Mouse (Mus musculus) MEL (cell line): ENCODE measurements around the gene Ddb1. TPM values are rescaled to one million over a fixed set of nuclear protein-coding genes. Genes with fewer than 3 reads are reported as not detected.

Source experiments
- DNase-seq: peaks from one replicate; pipeline ENCODE4 v3.0.0; 2011; ENCODE audit warnings: low read depth, low spot score
- H3K27ac ChIP-seq: 2 replicates; pipeline ENCODE4 v1.5.1; 2012; ENCODE audit warnings: low read depth, mild to moderate bottlenecking, control low read depth, low read length, moderate library complexity; ENCODE audit not compliant: control insufficient read depth
- H3K27me3 ChIP-seq, 2 experiments: fragments of 150-350 bp in 1 of 2; sonication (generic) in 1 of 2; 2 replicates each; pipeline ENCODE4 v1.6.1; 2012; ENCODE audit warnings: low read length in 2 of 2, mild to moderate bottlenecking in 2 of 2, improper control_type of control experiment in 1 of 2, moderate library complexity in 1 of 2; ENCODE audit not compliant: insufficient read depth in 2 of 2, control insufficient read depth in 1 of 2
- H3K36me3 ChIP-seq, 2 experiments: 2 replicates each; pipeline ENCODE4 v1.6.1; 2012 to 2014; ENCODE audit warnings: low read length in 2 of 2, improper control_type of control experiment in 1 of 2, inconsistent platforms in 1 of 2, mild to moderate bottlenecking in 1 of 2; ENCODE audit not compliant: insufficient read depth in 2 of 2, control insufficient read depth in 1 of 2
- H3K4me1 ChIP-seq, 2 experiments: fragments of 150-350 bp in 1 of 2; sonication (generic) in 1 of 2; 2 replicates each; pipeline ENCODE4 v1.6.1; 2012; ENCODE audit warnings: low read length in 2 of 2, improper control_type of control experiment in 1 of 2, mild to moderate bottlenecking in 1 of 2; ENCODE audit not compliant: insufficient read depth in 2 of 2, control insufficient read depth in 1 of 2
- H3K4me3 ChIP-seq, 2 experiments: fragments of 150-350 bp in 1 of 2; sonication (generic) in 1 of 2; 2 replicates each; pipeline ENCODE4 v1.5.1; 2012; ENCODE audit warnings: low read depth in 2 of 2, low read length in 2 of 2, mild to moderate bottlenecking in 2 of 2, moderate library complexity in 2 of 2, control low read depth in 1 of 2, improper control_type of control experiment in 1 of 2; ENCODE audit not compliant: control insufficient read depth in 1 of 2, insufficient read depth in 1 of 2
- H3K79me2 ChIP-seq: 2 replicates; pipeline ENCODE4 v1.6.1; 2012; ENCODE audit warnings: mild to moderate bottlenecking, low read length, moderate library complexity; ENCODE audit not compliant: control insufficient read depth, poor library complexity, insufficient read depth
- H3K9ac ChIP-seq: 2 replicates; pipeline ENCODE4 v1.6.1; 2012; ENCODE audit warnings: low read depth, mild to moderate bottlenecking, control low read depth, low read length, moderate library complexity; ENCODE audit not compliant: control insufficient read depth, poor library complexity, severe bottlenecking
- H3K9me3 ChIP-seq: fragments of 150-350 bp; sonication (generic); replicated peaks from 2 replicates; pipeline ENCODE4 v1.6.1; 2012; ENCODE audit warnings: mild to moderate bottlenecking, low read length, improper control_type of control experiment, moderate library complexity; ENCODE audit not compliant: insufficient read depth
- BHLHE40 ChIP-seq: IDR thresholded peaks from 2 replicates; pipeline ENCODE4 v1.6.1; 2012; ENCODE audit warnings: low read depth, mild to moderate bottlenecking, inconsistent platforms, low read length, improper control_type of control experiment, borderline replicate concordance
- CHD1 ChIP-seq: IDR thresholded peaks from 2 replicates; pipeline ENCODE4 v1.6.1; 2012; ENCODE audit warnings: low read depth, mild to moderate bottlenecking, inconsistent platforms, low read length, improper control_type of control experiment
- CHD2 ChIP-seq: IDR thresholded peaks from 2 replicates; pipeline ENCODE4 v1.6.1; 2011; ENCODE audit warnings: low read length, improper control_type of control experiment
- CTCF ChIP-seq, 3 experiments: IDR thresholded peaks in 2 of 3; conservative IDR thresholded peaks in 1 of 3; 2 replicates each; pipeline ENCODE4 v1.5.1; 2011 to 2012; ENCODE audit warnings: low read length in 3 of 3, low read depth in 2 of 3, mild to moderate bottlenecking in 2 of 3, improper control_type of control experiment in 1 of 3, inconsistent platforms in 1 of 3, mixed read lengths in 1 of 3, moderate library complexity in 1 of 3; ENCODE audit not compliant: control insufficient read depth in 1 of 3, insufficient read depth in 1 of 3, poor library complexity in 1 of 3, severe bottlenecking in 1 of 3
- E2F4 ChIP-seq: IDR thresholded peaks from 2 replicates; pipeline ENCODE4 v1.6.1; 2011; ENCODE audit warnings: low read depth, low read length, improper control_type of control experiment, borderline replicate concordance
- ELF1 ChIP-seq: IDR thresholded peaks from 2 replicates; pipeline ENCODE4 v1.6.1; 2014; ENCODE audit warnings: low read depth, mild to moderate bottlenecking, inconsistent platforms, low read length, improper control_type of control experiment, moderate library complexity
- EP300 ChIP-seq, 2 experiments: IDR thresholded peaks; 2 replicates each; pipeline ENCODE4 v1.6.1; 2011; ENCODE audit warnings: improper control_type of control experiment in 2 of 2, low read length in 2 of 2, low read depth in 1 of 2, mild to moderate bottlenecking in 1 of 2
- ETS1 ChIP-seq: IDR thresholded peaks from 2 replicates; pipeline ENCODE4 v1.6.1; 2012; ENCODE audit warnings: low read depth, mild to moderate bottlenecking, inconsistent platforms, low read length, improper control_type of control experiment, moderate library complexity
- GABPA ChIP-seq: IDR thresholded peaks from 2 replicates; pipeline ENCODE4 v1.6.1; 2012; ENCODE audit warnings: low read depth, mild to moderate bottlenecking, inconsistent platforms, low read length, improper control_type of control experiment, moderate library complexity
- GATA1 ChIP-seq: IDR thresholded peaks from 2 replicates; pipeline ENCODE4 v1.6.1; 2011; ENCODE audit warnings: low read depth, low read length, improper control_type of control experiment
- HCFC1 ChIP-seq: IDR thresholded peaks from 2 replicates; pipeline ENCODE4 v1.6.1; 2012; ENCODE audit warnings: low read depth, mild to moderate bottlenecking, inconsistent platforms, low read length, improper control_type of control experiment, moderate library complexity
- JUND ChIP-seq: IDR thresholded peaks from 2 replicates; pipeline ENCODE4 v1.6.1; 2011; ENCODE audit warnings: low read depth, mild to moderate bottlenecking, improper control_type of control experiment, low read length
- KAT2A ChIP-seq: conservative IDR thresholded peaks from 2 replicates; pipeline ENCODE4 v1.6.1; 2012; ENCODE audit warnings: low read depth, low read length, improper control_type of control experiment, inconsistent platforms
- MAFK ChIP-seq: IDR thresholded peaks from 2 replicates; pipeline ENCODE4 v1.6.1; 2011; ENCODE audit warnings: low read depth, mild to moderate bottlenecking, low read length, improper control_type of control experiment, borderline replicate concordance
- MAX ChIP-seq: IDR thresholded peaks from 2 replicates; pipeline ENCODE4 v1.6.1; 2011; ENCODE audit warnings: low read length, improper control_type of control experiment
- MAZ ChIP-seq: IDR thresholded peaks from 2 replicates; pipeline ENCODE4 v1.6.1; 2012; ENCODE audit warnings: low read depth, mild to moderate bottlenecking, inconsistent platforms, low read length, improper control_type of control experiment
- MEF2A ChIP-seq: IDR thresholded peaks from 2 replicates; pipeline ENCODE4 v1.6.1; 2014; ENCODE audit warnings: low read depth, mild to moderate bottlenecking, inconsistent platforms, low read length, improper control_type of control experiment; ENCODE audit not compliant: poor library complexity, insufficient replicate concordance, severe bottlenecking; ENCODE audit errors: extremely low read depth
- MXI1 ChIP-seq: IDR thresholded peaks from 2 replicates; pipeline ENCODE4 v1.6.1; 2011; ENCODE audit warnings: mild to moderate bottlenecking, low read depth, low read length, improper control_type of control experiment
- MYB ChIP-seq: IDR thresholded peaks from 2 replicates; pipeline ENCODE4 v1.6.1; 2011; ENCODE audit warnings: mild to moderate bottlenecking, low read depth, low read length, improper control_type of control experiment
- MYC ChIP-seq: IDR thresholded peaks from 2 replicates; pipeline ENCODE4 v1.6.1; 2011; ENCODE audit warnings: low read depth, mild to moderate bottlenecking, low read length, improper control_type of control experiment, moderate library complexity
- POLR2A ChIP-seq, 2 experiments: IDR thresholded peaks; 2 replicates each; pipeline ENCODE4 v1.6.1; 2011 to 2012; ENCODE audit warnings: low read length in 2 of 2, mild to moderate bottlenecking in 2 of 2, control low read depth in 1 of 2, improper control_type of control experiment in 1 of 2, low read depth in 1 of 2, moderate library complexity in 1 of 2; ENCODE audit not compliant: control insufficient read depth in 1 of 2, insufficient read depth in 1 of 2, poor library complexity in 1 of 2
- POLR2AphosphoS2 ChIP-seq: IDR thresholded peaks from 2 replicates; pipeline ENCODE4 v1.6.1; 2011; ENCODE audit warnings: low read length, improper control_type of control experiment
- POLR2AphosphoS5 ChIP-seq: IDR thresholded peaks from 2 replicates; pipeline ENCODE4 v1.6.1; 2012; ENCODE audit warnings: low read depth, borderline replicate concordance, mild to moderate bottlenecking, inconsistent platforms, low read length, moderate library complexity, mixed read lengths
- RAD21 ChIP-seq: IDR thresholded peaks from 2 replicates; pipeline ENCODE4 v1.6.1; 2011; ENCODE audit warnings: mild to moderate bottlenecking, low read depth, low read length, improper control_type of control experiment
- RCOR1 ChIP-seq: IDR thresholded peaks from 2 replicates; pipeline ENCODE4 v1.6.1; 2012; ENCODE audit warnings: low read depth, mild to moderate bottlenecking, inconsistent platforms, low read length, improper control_type of control experiment
- SIN3A ChIP-seq: IDR thresholded peaks from 2 replicates; pipeline ENCODE4 v1.6.1; 2012; ENCODE audit warnings: low read length, improper control_type of control experiment, inconsistent platforms
- SMC3 ChIP-seq: IDR thresholded peaks from 2 replicates; pipeline ENCODE4 v1.6.1; 2011; ENCODE audit warnings: low read depth, low read length, improper control_type of control experiment
- TAL1 ChIP-seq: IDR thresholded peaks from 2 replicates; pipeline ENCODE4 v1.6.1; 2012; ENCODE audit warnings: mild to moderate bottlenecking, inconsistent platforms, low read length, moderate library complexity, mixed read lengths
- UBTF ChIP-seq: IDR thresholded peaks from 2 replicates; pipeline ENCODE4 v1.6.1; 2012; ENCODE audit warnings: low read depth, mild to moderate bottlenecking, inconsistent platforms, low read length, improper control_type of control experiment, moderate library complexity, borderline replicate concordance; ENCODE audit not compliant: insufficient read depth
- USF2 ChIP-seq, 2 experiments: IDR thresholded peaks; 2 replicates each; pipeline ENCODE4 v1.6.1; 2011 to 2012; ENCODE audit warnings: improper control_type of control experiment in 2 of 2, low read length in 2 of 2, borderline replicate concordance in 1 of 2, inconsistent platforms in 1 of 2, low read depth in 1 of 2, mild to moderate bottlenecking in 1 of 2; ENCODE audit not compliant: insufficient read depth in 1 of 2
- ZC3H11A ChIP-seq: IDR thresholded peaks from 2 replicates; pipeline ENCODE4 v1.6.1; 2012; ENCODE audit warnings: low read depth, mild to moderate bottlenecking, inconsistent platforms, low read length, improper control_type of control experiment
- ZKSCAN1 ChIP-seq: IDR thresholded peaks from 2 replicates; pipeline ENCODE4 v1.6.1; 2012; ENCODE audit warnings: low read depth, mild to moderate bottlenecking, inconsistent platforms, low read length, improper control_type of control experiment, moderate library complexity
- ZMIZ1 ChIP-seq: IDR thresholded peaks from 2 replicates; pipeline ENCODE4 v1.6.1; 2012; ENCODE audit warnings: low read depth, mild to moderate bottlenecking, inconsistent platforms, low read length, improper control_type of control experiment, moderate library complexity
- ZNF384 ChIP-seq: IDR thresholded peaks from 2 replicates; pipeline ENCODE4 v1.6.1; 2012; ENCODE audit warnings: low read depth, mild to moderate bottlenecking, inconsistent platforms, low read length, improper control_type of control experiment
- polyA plus RNA-seq, 2 experiments: library from polyadenylated mRNA; stranded (reverse) in 1 of 2; unstranded in 1 of 2; fragments of >175 nt in 1 of 2; fragments of >200 nt in 1 of 2; gene quantifications; 2 replicates each; pipeline versions ENCODE4 v1.2.1 to v1.2.4; 2012; ENCODE audit warnings: low replicate concordance in 2 of 2, low read depth in 1 of 2; ENCODE audit not compliant: insufficient read length in 2 of 2, insufficient read depth in 1 of 2, missing spikeins in 1 of 2
- total RNA-seq: library from RNA; depleted of rRNA; stranded (reverse); fragments of 300-350 nt; gene quantifications from 2 replicates; pipeline ENCODE4 v1.2.3, GENCODE M21; 2012

Ddb1 gene
- total and polyA plus RNA-seq, 3 experiments = 116 to 459 (median 365) TPM

GRCm38 (mm10) chr19:10602787-10603186 lies 2.3 kb upstream of the Ddb1 start (continued):
- TF ChIP-seq KAT2A (no peak; the same call in 1 of the 2 replicates), GATA1 (no peak)
- TF ChIP-seq, all 39 proteins: peak for 13

DNA sequence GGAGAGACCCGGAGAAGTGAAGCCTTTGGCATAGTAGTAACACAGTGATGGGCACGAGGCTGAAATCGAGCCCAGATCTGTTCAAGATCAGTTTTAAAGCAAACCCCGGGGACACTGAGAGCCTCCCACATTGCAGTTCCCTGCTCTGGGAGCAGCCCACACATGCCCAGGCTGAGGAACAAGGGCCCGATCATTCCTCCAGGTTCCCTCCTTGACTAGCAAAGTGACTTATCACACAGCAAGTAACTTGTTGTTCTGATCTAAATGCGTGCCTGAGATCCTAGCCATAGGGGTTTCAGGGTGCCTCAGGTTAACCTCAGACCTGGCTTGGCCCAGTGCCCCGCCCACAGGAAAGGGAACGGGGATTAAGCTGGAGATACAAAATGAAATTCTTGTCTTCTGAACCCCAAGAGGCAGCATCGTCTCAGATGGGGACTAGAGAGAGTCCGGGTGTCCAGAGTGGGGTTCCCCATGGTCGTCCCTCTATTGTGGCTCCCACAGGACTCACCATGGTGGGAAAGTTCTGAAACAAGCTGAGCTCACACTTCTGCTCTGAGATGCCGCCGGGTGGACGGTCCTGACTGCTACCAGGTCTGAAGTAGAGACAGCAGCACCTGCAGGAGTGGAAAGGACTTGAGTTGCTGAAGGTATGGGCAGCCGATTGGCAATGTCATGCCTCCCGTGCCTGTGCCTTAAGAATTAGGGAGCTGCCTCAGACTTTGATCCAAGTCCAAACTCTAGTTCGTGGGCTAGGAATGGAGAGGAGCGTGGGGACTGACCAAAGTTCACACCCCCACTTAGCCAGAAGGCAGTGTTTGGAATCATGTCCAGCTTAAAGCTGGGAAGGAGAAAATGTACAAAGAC lies 1.2 kb upstream of the Ddb1 start:
- no peaks in the 10 kb centered on the region for H3K9me3 ChIP-seq
- peaks cover 10 to 22% of the 10 kb centered on the region in 2 experiments for H3K36me3 ChIP-seq
- H3K27ac ChIP-seq = peak overlapping the region; percentile 84
- DNase-seq = peak; percentile 71
- H3K4me1 ChIP-seq = peaks cover 8 to 19% of the 10 kb centered on the region in 2 experiments
- no peaks in the 10 kb centered on the region for H3K27me3 ChIP-seq
- H3K79me2 ChIP-seq = peaks cover 31% of the 10 kb centered on the region
- H3K4me3 ChIP-seq = peak overlapping the region; percentile 70
- peak overlapping the region; percentile 85 for H3K9ac ChIP-seq
- TF ChIP-seq ZKSCAN1 (no peak), UBTF (no peak), SMC3 (no peak), POLR2AphosphoS2 (no peak), CHD2 (no peak), CHD1 (no peak), MAZ (no peak), MYC (no peak), POLR2A (IDR thresholded peaks at IDR 0.05; ENCODE audit: control insufficient read depth in 1 of 2, insufficient read depth in 1 of 2, low read depth in 1 of 2, low read length in 2 of 2, poor library complexity in 1 of 2) (peak; percentile 13 to 49; a peak in 1 of 4 replicates), MAX (no peak; the same call in 1 of the 2 replicates), KAT2A (no peak), TAL1 (no peak), RAD21 (no peak), JUND (no peak), GABPA (no peak), RCOR1 (no peak), EP300 (IDR thresholded peaks at IDR 0.05; ENCODE audit: low read depth in 1 of 2, low read length in 2 of 2) (no peak), ZNF384 (no peak), USF2 (IDR thresholded peaks at IDR 0.05; ENCODE audit: borderline replicate concordance in 1 of 2, insufficient read depth in 1 of 2, low read depth in 1 of 2, low read length in 2 of 2) (no peak), MXI1 (peak; percentile 26), MAFK (no peak), SIN3A (peak; percentile 13; the same call in 1 of the 2 replicates), BHLHE40 (no peak), E2F4 (no peak), ELF1 (no peak), POLR2AphosphoS5 (no peak), ETS1 (no peak), ZMIZ1 (no peak), CTCF (IDR thresholded peaks at IDR 0.05 in 2 of 3, conservative IDR thresholded peaks at IDR 0.05 in 1 of 3; ENCODE audit: control insufficient read depth in 1 of 3, insufficient read depth in 1 of 3, low read depth in 2 of 3, low read length in 3 of 3, poor library complexity in 1 of 3, severe bottlenecking in 1 of 3) (no peak), HCFC1 (no peak), GATA1 (no peak), ZC3H11A (no peak), MYB (no peak), MEF2A (no peak)
